Mouse (Mus musculus) ES-E14 (cell line): ENCODE data around the gene Doxl2.

Experiments
- CHD2 ChIP-seq: IDR thresholded peaks from 2 replicates; pipeline ENCODE4 v1.6.1; 2014; ENCODE audit warnings: mild to moderate bottlenecking, low read depth, low read length, inconsistent platforms
- ZNF384 ChIP-seq: IDR thresholded peaks from 2 replicates; pipeline ENCODE4 v1.6.1; 2012; ENCODE audit warnings: low read depth, low read length, inconsistent platforms

GRCm38 (mm10) chr6:49022384-49022783 is 47.6 kb downstream of the Doxl2 start:
- TF ChIP-seq ZNF384 (no peak), CHD2 (no peak)
